Mouse (Mus musculus) stomach, postnatal 0 days (tissue): ENCODE measurements at regions not wholly inside any gene's neighbourhood (a gene's known extent, or its start where the extent isn't known, plus 50 kb on each side); places are given as distances from the start of the nearest gene placed in this dataset.

Experiments
- CTCF ChIP-seq: IDR thresholded peaks from 2 replicates; pipeline ENCODE4 v1.5.1; 2016; ENCODE audit warnings: antibody characterized with exemption, low read depth, mild to moderate bottlenecking, moderate library complexity
- EP300 ChIP-seq: optimal IDR thresholded peaks from 2 replicates; pipeline ENCODE3; 2016; ENCODE audit warnings: antibody characterized with exemption

- TF ChIP-seq EP300, result no peak
- TF ChIP-seq CTCF, result peak; percentile 100
Observed at GRCm38 (mm10) chr11:22617204-22617874, 105.5 kb downstream of the Tmem17 start.
